Mouse (Mus musculus): Measurements from ENCODE around the gene Foxd4.

DNA sequence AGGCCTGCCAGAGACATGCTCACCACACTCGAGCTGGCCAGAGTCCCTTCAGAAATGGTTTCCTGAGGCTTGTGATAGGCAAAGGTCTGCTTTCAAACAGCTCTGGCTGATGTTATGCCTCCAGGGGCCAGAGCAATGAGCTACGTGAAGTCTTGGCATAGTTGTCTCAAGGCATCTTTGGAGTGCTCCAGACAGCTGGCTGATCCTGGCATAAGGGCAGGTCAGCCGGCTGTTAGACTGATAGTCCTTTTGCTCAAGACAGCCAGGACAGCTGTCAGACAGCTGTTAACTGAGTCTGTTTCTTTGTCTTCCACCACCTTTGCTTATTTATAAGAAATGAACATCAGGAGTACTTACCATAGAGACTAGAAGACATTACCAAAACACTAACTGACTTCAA, 14.1 kb downstream of the Foxd4 start:
- TF ChIP-seq POLR2A (IDR thresholded peaks at IDR 0.05; ENCODE audit: borderline replicate concordance, extremely low read depth, insufficient read depth, insufficient read length, poor library complexity, severe bottlenecking) (no peak), CTCF (IDR thresholded peaks at IDR 0.05; ENCODE audit: borderline replicate concordance, extremely low read depth, insufficient read depth, insufficient read length) (no peak)
